Mouse (Mus musculus): Measurements from ENCODE around the gene Mpv17l. TPM values are rescaled to one million over a fixed set of nuclear protein-coding genes. Genes with fewer than 3 reads are reported as not detected.
A peak's percentile ranks its signal among the peaks of the same experiment; 100 is the strongest.
"Not testable (repeated sequence)": the region's sequence is repeated elsewhere in the genome, so short reads cannot be mapped to it uniquely, and the experiment has no call there.

Gene Mpv17l
- polyA plus RNA-seq, 1 experiment from 2014 or later = 41.5 TPM

- Histone ChIP-seq H3K4me1 (ENCODE audit: control insufficient read depth, insufficient read depth, low read length) (no peaks in the 10 kb centered on the region), H3K9me3 (replicated peaks; ENCODE audit: control insufficient read depth, low read length, poor library complexity, severe bottlenecking) (peaks cover 7% of the 10 kb centered on the region), H3K36me3 (ENCODE audit: control insufficient read depth, insufficient read depth, low read length) (peaks cover 5% of the 10 kb centered on the region; the same call in 1 of the 2 replicates), H3K27ac (ENCODE audit: low read length) (no peak overlapping the region), H3K4me2 (ENCODE audit: low read length) (no peak overlapping the region), H3K27me3 (ENCODE audit: control insufficient read depth, insufficient read depth, low read depth, low read length) (no peaks in the 10 kb centered on the region), H3K4me3 (ENCODE audit: low read depth, low read length) (no peak overlapping the region), H3K9ac (ENCODE audit: low read depth, low read length) (no peak overlapping the region)
- no peak for ATAC-seq
- 95% methylated on average over 7 of the region's 7 CpGs for WGBS
Observed at GRCm38 (mm10) chr16:13921781-13922180, 18.8 kb downstream of the Mpv17l start.

- not testable (repeated sequence) for H3K4me3 ChIP-seq (ENCODE audit: low read depth, low read length); H3K4me2 ChIP-seq (ENCODE audit: low read length); H3K27me3 ChIP-seq (ENCODE audit: control insufficient read depth, insufficient read depth, low read depth, low read length); ATAC-seq; H3K9me3 ChIP-seq (replicated peaks; ENCODE audit: control insufficient read depth, low read length, poor library complexity, severe bottlenecking); H3K4me1 ChIP-seq (ENCODE audit: control insufficient read depth, insufficient read depth, low read length); H3K36me3 ChIP-seq (ENCODE audit: control insufficient read depth, insufficient read depth, low read length); H3K27ac ChIP-seq (ENCODE audit: low read length); H3K9ac ChIP-seq (ENCODE audit: low read depth, low read length)
- 88% methylated on average over 3 of the region's 3 CpGs for WGBS
Observed at GRCm38 (mm10) chr16:13922499-13922898, 19.5 kb downstream of the Mpv17l start.

- H3K9ac ChIP-seq (ENCODE audit: low read depth, low read length); H3K36me3 ChIP-seq (ENCODE audit: control insufficient read depth, insufficient read depth, low read length); H3K27ac ChIP-seq (ENCODE audit: low read length); ATAC-seq; H3K27me3 ChIP-seq (ENCODE audit: control insufficient read depth, insufficient read depth, low read depth, low read length); H3K4me3 ChIP-seq (ENCODE audit: low read depth, low read length); H3K9me3 ChIP-seq (replicated peaks; ENCODE audit: control insufficient read depth, low read length, poor library complexity, severe bottlenecking); H3K4me2 ChIP-seq (ENCODE audit: low read length); H3K4me1 ChIP-seq (ENCODE audit: control insufficient read depth, insufficient read depth, low read length): not testable (repeated sequence)
- WGBS = 94% methylated on average over 5 of the region's 5 CpGs
Observed at GRCm38 (mm10) chr16:13922966-13923365, 20.0 kb downstream of the Mpv17l start.

- no peaks in the 10 kb centered on the region for H3K9me3 ChIP-seq (replicated peaks; ENCODE audit: control insufficient read depth, low read length, poor library complexity, severe bottlenecking)
- no peaks in the 10 kb centered on the region for H3K27me3 ChIP-seq (ENCODE audit: control insufficient read depth, insufficient read depth, low read depth, low read length)
- H3K36me3 ChIP-seq (ENCODE audit: control insufficient read depth, insufficient read depth, low read length) = no peaks in the 10 kb centered on the region
- no peak overlapping the region for H3K27ac ChIP-seq (ENCODE audit: low read length)
- H3K9ac ChIP-seq (ENCODE audit: low read depth, low read length) = no peak overlapping the region
- no peaks in the 10 kb centered on the region for H3K4me1 ChIP-seq (ENCODE audit: control insufficient read depth, insufficient read depth, low read length)
- ATAC-seq = no peak
- H3K4me2 ChIP-seq (ENCODE audit: low read length) = no peak overlapping the region
- WGBS = 93% methylated on average over 4 of the region's 4 CpGs
- H3K4me3 ChIP-seq (ENCODE audit: low read depth, low read length) = no peak overlapping the region
Observed at GRCm38 (mm10) chr16:13927456-13928075, 24.6 kb downstream of the Mpv17l start.

GRCm38 (mm10) chr16:13940139-13940846, 37.3 kb downstream of the Mpv17l start:
- H3K36me3 ChIP-seq (ENCODE audit: control insufficient read depth, insufficient read depth, low read length) = no peaks in the 10 kb centered on the region
- WGBS = 4% methylated on average over 28 of the region's 28 CpGs
- peaks cover 8% of the 10 kb centered on the region; the same call in 1 of the 2 replicates for H3K4me1 ChIP-seq (ENCODE audit: control insufficient read depth, insufficient read depth, low read length)
- peak overlapping the region; percentile 97 for H3K4me2 ChIP-seq (ENCODE audit: low read length)
- peak overlapping the region; percentile 59 for H3K4me3 ChIP-seq (ENCODE audit: low read depth, low read length)
- H3K9ac ChIP-seq (ENCODE audit: low read depth, low read length) = peak overlapping the region; percentile 82
- H3K27ac ChIP-seq (ENCODE audit: low read length) = peak overlapping the region; percentile 76
- peak; percentile 100 for ATAC-seq
- no peaks in the 10 kb centered on the region for H3K9me3 ChIP-seq (replicated peaks; ENCODE audit: control insufficient read depth, low read length, poor library complexity, severe bottlenecking)
- H3K27me3 ChIP-seq (ENCODE audit: control insufficient read depth, insufficient read depth, low read depth, low read length) = no peaks in the 10 kb centered on the region

GRCm38 (mm10) chr16:13940847-13941395, 38.0 kb downstream of the Mpv17l start:
- no peaks in the 10 kb centered on the region for H3K9me3 ChIP-seq (replicated peaks; ENCODE audit: control insufficient read depth, low read length, poor library complexity, severe bottlenecking)
- peak overlapping the region; percentile 97 for H3K4me2 ChIP-seq (ENCODE audit: low read length)
- no peaks in the 10 kb centered on the region for H3K27me3 ChIP-seq (ENCODE audit: control insufficient read depth, insufficient read depth, low read depth, low read length)
- peak; percentile 89 for ATAC-seq
- peak overlapping the region; percentile 82 for H3K9ac ChIP-seq (ENCODE audit: low read depth, low read length)
- H3K4me1 ChIP-seq (ENCODE audit: control insufficient read depth, insufficient read depth, low read length) = peaks cover 8% of the 10 kb centered on the region; the same call in 1 of the 2 replicates
- WGBS = 3% methylated on average over 34 of the region's 34 CpGs
- H3K4me3 ChIP-seq (ENCODE audit: low read depth, low read length) = peak overlapping the region; percentile 59
- H3K27ac ChIP-seq (ENCODE audit: low read length) = peak overlapping the region; percentile 74
- H3K36me3 ChIP-seq (ENCODE audit: control insufficient read depth, insufficient read depth, low read length) = no peaks in the 10 kb centered on the region

- Histone ChIP-seq H3K4me3 (ENCODE audit: low read depth, low read length) (no peak overlapping the region), H3K36me3 (ENCODE audit: control insufficient read depth, insufficient read depth, low read length) (no peaks in the 10 kb centered on the region; the same call in none of the 2 replicates), H3K27ac (ENCODE audit: low read length) (no peak overlapping the region), H3K4me2 (ENCODE audit: low read length) (no peak overlapping the region), H3K9me3 (replicated peaks; ENCODE audit: control insufficient read depth, low read length, poor library complexity, severe bottlenecking) (no peaks in the 10 kb centered on the region), H3K9ac (ENCODE audit: low read depth, low read length) (no peak overlapping the region), H3K4me1 (ENCODE audit: control insufficient read depth, insufficient read depth, low read length) (peaks cover 8% of the 10 kb centered on the region; the same call in 1 of the 2 replicates), H3K27me3 (ENCODE audit: control insufficient read depth, insufficient read depth, low read depth, low read length) (no peaks in the 10 kb centered on the region)
- WGBS = 78% methylated on average over 4 of the region's 4 CpGs
- no peak for ATAC-seq
Observed at GRCm38 (mm10) chr16:13944178-13944577, 41.2 kb downstream of the Mpv17l start.

GRCm38 (mm10) chr16:13944752-13945151, 41.8 kb downstream of the Mpv17l start:
- no peak overlapping the region for H3K4me2 ChIP-seq (ENCODE audit: low read length)
- H3K4me3 ChIP-seq (ENCODE audit: low read depth, low read length) = no peak overlapping the region
- no peak for ATAC-seq
- H3K27me3 ChIP-seq (ENCODE audit: control insufficient read depth, insufficient read depth, low read depth, low read length) = no peaks in the 10 kb centered on the region
- no peaks in the 10 kb centered on the region for H3K9me3 ChIP-seq (replicated peaks; ENCODE audit: control insufficient read depth, low read length, poor library complexity, severe bottlenecking)
- WGBS = 92% methylated on average over 5 of the region's 5 CpGs
- peaks cover 8% of the 10 kb centered on the region; the same call in 1 of the 2 replicates for H3K4me1 ChIP-seq (ENCODE audit: control insufficient read depth, insufficient read depth, low read length)
- no peak overlapping the region for H3K27ac ChIP-seq (ENCODE audit: low read length)
- H3K36me3 ChIP-seq (ENCODE audit: control insufficient read depth, insufficient read depth, low read length) = no peaks in the 10 kb centered on the region; the same call in none of the 2 replicates
- H3K9ac ChIP-seq (ENCODE audit: low read depth, low read length) = no peak overlapping the region

- Histone ChIP-seq H3K4me1 (ENCODE audit: control insufficient read depth, insufficient read depth, low read length) (peaks cover 6% of the 10 kb centered on the region; the same call in 1 of the 2 replicates), H3K36me3 (ENCODE audit: control insufficient read depth, insufficient read depth, low read length) (no peaks in the 10 kb centered on the region; the same call in none of the 2 replicates), H3K27ac (ENCODE audit: low read length) (no peak overlapping the region), H3K4me2 (ENCODE audit: low read length) (no peak overlapping the region), H3K27me3 (ENCODE audit: control insufficient read depth, insufficient read depth, low read depth, low read length) (no peaks in the 10 kb centered on the region), H3K9me3 (replicated peaks; ENCODE audit: control insufficient read depth, low read length, poor library complexity, severe bottlenecking) (no peaks in the 10 kb centered on the region), H3K4me3 (ENCODE audit: low read depth, low read length) (no peak overlapping the region), H3K9ac (ENCODE audit: low read depth, low read length) (no peak overlapping the region)
- WGBS = 78% methylated on average over 4 of the region's 4 CpGs
- ATAC-seq = no peak
Observed at GRCm38 (mm10) chr16:13945153-13945552, 42.2 kb downstream of the Mpv17l start.
